Mouse (Mus musculus) effector memory CD4-positive, alpha-beta T cell, adult 7 months (primary cell): Measurements from ENCODE around the gene Herc3. TPM values are rescaled to one million over a fixed set of nuclear protein-coding genes. Genes with fewer than 3 reads are reported as not detected.

ENCODE experiments used
- polyA plus RNA-seq: library from polyadenylated mRNA; unstranded; fragments of 100-300 nt; shearing (Covaris generic); gene quantifications from one replicate; pipeline ENCODE4 v1.2.1, GENCODE M21; 2017

Herc3 gene
- 85.4 TPM for polyA plus RNA-seq

GRCm38 (mm10) chr6:58831232-58832009 lies at the start of gene Herc3:
Gene Herc3, plus strand, starts transcription at chr6:58831465.

GRCm38 (mm10) chr6:58906852-58907261 lies 75.6 kb downstream of the Herc3 start, which contains the start of gene Nap1l5:
Gene Nap1l5, minus strand, starts transcription at chr6:58907076.

Other genes with a start within 250 kb of the Herc3 start
- 11.6 TPM for gene Abcg2, start 246.9 kb upstream of the Herc3 start, polyA plus RNA-seq
- gene Nap1l5, start 75.6 kb downstream of the Herc3 start, polyA plus RNA-seq, result 1.0 TPM
- gene Fam13a, start 193.1 kb downstream of the Herc3 start, polyA plus RNA-seq, result 0.41 TPM